Mouse (Mus musculus): ENCODE measurements at regions not wholly inside any gene's neighbourhood (a gene's known extent, or its start where the extent isn't known, plus 50 kb on each side); places are given as distances from the start of the nearest gene placed in this dataset.

GRCm38 (mm10) chr6:100479881-100480280 lies 191.1 kb downstream of the Shq1 start:
- intact Hi-C loops (cut with DNase I) = no loop called here
- DNase-seq (ENCODE audit: extremely low spot score in 1 of 2, low spot score in 2 of 2) = peak in 1 of 2 experiments; percentile 46

GRCm38 (mm10) chr6:100479455-100479854 lies 191.5 kb downstream of the Shq1 start:
- intact Hi-C loops (cut with DNase I) = no loop called here
- DNase-seq (ENCODE audit: extremely low spot score in 1 of 2, low spot score in 2 of 2) = no peak

- intact Hi-C loops (cut with DNase I) = no loop called here
- no peak for DNase-seq (ENCODE audit: extremely low spot score in 1 of 2, low spot score in 2 of 2)
These were observed 189.5 kb upstream of the Rybp start for GRCm38 (mm10) chr6:100476550-100477366.

- intact Hi-C loops (cut with DNase I) = no loop called here
These were observed 188.2 kb upstream of the Rybp start for GRCm38 (mm10) chr6:100475341-100475955.

GRCm38 (mm10) chr6:100474326-100474725 lies 187.0 kb upstream of the Rybp start:
- no peak for DNase-seq (ENCODE audit: extremely low spot score in 1 of 2, low spot score in 2 of 2)
- intact Hi-C loops (cut with DNase I) = no loop called here

More at GRCm38 (mm10) chr6:100475341-100475955, 188.2 kb upstream of the Rybp start:
- no peak for DNase-seq (ENCODE audit: extremely low spot score in 1 of 2, low spot score in 2 of 2)

GRCm38 (mm10) chr6:100470071-100470470 lies 182.8 kb upstream of the Rybp start:
- intact Hi-C loops (cut with DNase I) = no loop called here
- DNase-seq (ENCODE audit: extremely low spot score in 1 of 2, low spot score in 2 of 2) = no peak

- intact Hi-C loops (cut with DNase I) = no loop called here
- no peak for DNase-seq (ENCODE audit: extremely low spot score in 1 of 2, low spot score in 2 of 2)
These were observed 175.5 kb upstream of the Rybp start for GRCm38 (mm10) chr6:100462757-100463156.

GRCm38 (mm10) chr6:100453401-100453800 lies 166.1 kb upstream of the Rybp start:
- intact Hi-C loops (cut with DNase I) = no loop called here
- no peak for DNase-seq (ENCODE audit: extremely low spot score in 1 of 2, low spot score in 2 of 2)

- no peak for DNase-seq (ENCODE audit: extremely low spot score in 1 of 2, low spot score in 2 of 2)
- intact Hi-C loops (cut with DNase I) = no loop called here
These were observed 165.1 kb upstream of the Rybp start for GRCm38 (mm10) chr6:100452097-100453002.

GRCm38 (mm10) chr6:100450108-100450507 lies 162.8 kb upstream of the Rybp start:
- DNase-seq (ENCODE audit: extremely low spot score in 1 of 2, low spot score in 2 of 2) = no peak
- intact Hi-C loops (cut with DNase I) = no loop called here

GRCm38 (mm10) chr6:100449087-100449486 lies 161.8 kb upstream of the Rybp start:
- no peak for DNase-seq (ENCODE audit: extremely low spot score in 1 of 2, low spot score in 2 of 2)
- intact Hi-C loops (cut with DNase I) = no loop called here

- DNase-seq (ENCODE audit: extremely low spot score in 1 of 2, low spot score in 2 of 2) = no peak
- intact Hi-C loops (cut with DNase I) = no loop called here
These were observed 159.9 kb upstream of the Rybp start for GRCm38 (mm10) chr6:100447211-100447610.

- intact Hi-C loops (cut with DNase I) = no loop called here
These were observed 159.5 kb upstream of the Rybp start for GRCm38 (mm10) chr6:100446804-100447203.

GRCm38 (mm10) chr6:100439071-100439737 lies 151.9 kb upstream of the Rybp start:
- intact Hi-C loops (cut with DNase I) = no loop called here
- DNase-seq (ENCODE audit: extremely low spot score in 1 of 2, low spot score in 2 of 2) = no peak

More at GRCm38 (mm10) chr6:100446804-100447203, 159.5 kb upstream of the Rybp start:
- DNase-seq (ENCODE audit: extremely low spot score in 1 of 2, low spot score in 2 of 2) = no peak

GRCm38 (mm10) chr6:100438511-100438991 lies 151.3 kb upstream of the Rybp start:
- peak; percentile 31 to 75 for DNase-seq (ENCODE audit: extremely low spot score in 1 of 2, low spot score in 2 of 2)
- intact Hi-C loops (cut with DNase I) = no loop called here

- intact Hi-C loops (cut with DNase I) = no loop called here
- no peak for DNase-seq (ENCODE audit: extremely low spot score in 1 of 2, low spot score in 2 of 2)
These were observed 150.7 kb upstream of the Rybp start for GRCm38 (mm10) chr6:100437980-100438379.

- intact Hi-C loops (cut with DNase I) = no loop called here
- DNase-seq (ENCODE audit: extremely low spot score in 1 of 2, low spot score in 2 of 2) = no peak
These were observed 149.2 kb upstream of the Rybp start for GRCm38 (mm10) chr6:100436507-100436906.

- intact Hi-C loops (cut with DNase I) = no loop called here
- no peak for DNase-seq (ENCODE audit: extremely low spot score in 1 of 2, low spot score in 2 of 2)
These were observed 147.9 kb upstream of the Rybp start for GRCm38 (mm10) chr6:100435222-100435621.

- intact Hi-C loops (cut with DNase I) = no loop called here
- no peak for DNase-seq (ENCODE audit: extremely low spot score in 1 of 2, low spot score in 2 of 2)
These were observed 146.2 kb upstream of the Rybp start for GRCm38 (mm10) chr6:100433534-100433867.
